Mouse (Mus musculus) E14TG2a.4 (cell line): ENCODE data around the gene Chrng.

Experiments
- CTCF ChIP-seq: conservative IDR thresholded peaks from 2 replicates; pipeline ENCODE4 v1.5.1; 2014; ENCODE audit warnings: low read length
- NANOG ChIP-seq: IDR thresholded peaks from 2 replicates; pipeline ENCODE4 v1.6.1; 2014; ENCODE audit warnings: borderline replicate concordance, low read length, mixed read lengths
- POU5F1 ChIP-seq: IDR thresholded peaks from 2 replicates; pipeline ENCODE4 v1.6.1; 2014; ENCODE audit warnings: low read length, borderline replicate concordance

DNA sequence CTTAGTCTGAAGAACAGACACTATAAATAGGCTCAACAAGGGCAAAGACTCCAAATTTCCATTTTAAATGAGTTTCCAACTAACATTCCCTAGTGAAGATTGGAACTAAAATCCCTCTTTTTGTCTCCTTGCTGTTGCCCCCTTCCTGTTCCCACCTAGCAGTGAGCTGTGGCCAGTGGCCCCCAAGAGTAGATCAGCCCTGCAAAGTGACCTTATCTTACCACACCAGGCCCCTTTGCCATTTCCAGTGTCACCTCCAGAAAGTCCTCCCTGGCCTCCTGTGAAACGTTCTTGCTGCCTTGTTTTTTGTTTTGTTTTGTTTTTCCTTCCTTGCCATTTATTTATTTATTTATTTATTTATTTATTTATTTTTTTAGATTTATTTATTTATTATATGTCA is 41.0 kb downstream of the Chrng start:
- TF ChIP-seq CTCF (no peak), POU5F1 (no peak), NANOG (no peak)
